Mouse (Mus musculus) G1E (cell line): ENCODE data around the gene Scfd2.

ENCODE experiments used
- CTCF ChIP-seq: IDR thresholded peaks from 2 replicates; pipeline ENCODE4 v1.5.1; 2012; ENCODE audit warnings: low read depth, low read length, inconsistent platforms, mixed read lengths
- POLR2AphosphoS5 ChIP-seq: IDR thresholded peaks from 2 replicates; pipeline ENCODE4 v1.6.1; 2012; ENCODE audit warnings: low read depth, low read length, inconsistent platforms; ENCODE audit not compliant: insufficient replicate concordance
- TAL1 ChIP-seq: conservative IDR thresholded peaks from 2 replicates; pipeline ENCODE4 v1.6.1; 2012; ENCODE audit warnings: low read depth, low read length, inconsistent platforms, mixed read lengths

GRCm38 (mm10) chr5:74265601-74266475, 265.7 kb downstream of the Scfd2 start:
- TF ChIP-seq CTCF (no peak), POLR2AphosphoS5 (no peak), TAL1 (no peak)
